Mouse (Mus musculus): Measurements from ENCODE around the gene Zfp2. TPM values are rescaled to one million over a fixed set of nuclear protein-coding genes. Genes with fewer than 3 reads are reported as not detected.

Gene Zfp2
- polyA plus RNA-seq, 1 experiment from 2014 or later, result 6.9 TPM

- H3K27ac ChIP-seq (ENCODE audit: low read length), result no peak overlapping the region
Measured at GRCm38 (mm10) chr11:50886933-50887293, 29.1 kb downstream of the Zfp2 start.

DNA sequence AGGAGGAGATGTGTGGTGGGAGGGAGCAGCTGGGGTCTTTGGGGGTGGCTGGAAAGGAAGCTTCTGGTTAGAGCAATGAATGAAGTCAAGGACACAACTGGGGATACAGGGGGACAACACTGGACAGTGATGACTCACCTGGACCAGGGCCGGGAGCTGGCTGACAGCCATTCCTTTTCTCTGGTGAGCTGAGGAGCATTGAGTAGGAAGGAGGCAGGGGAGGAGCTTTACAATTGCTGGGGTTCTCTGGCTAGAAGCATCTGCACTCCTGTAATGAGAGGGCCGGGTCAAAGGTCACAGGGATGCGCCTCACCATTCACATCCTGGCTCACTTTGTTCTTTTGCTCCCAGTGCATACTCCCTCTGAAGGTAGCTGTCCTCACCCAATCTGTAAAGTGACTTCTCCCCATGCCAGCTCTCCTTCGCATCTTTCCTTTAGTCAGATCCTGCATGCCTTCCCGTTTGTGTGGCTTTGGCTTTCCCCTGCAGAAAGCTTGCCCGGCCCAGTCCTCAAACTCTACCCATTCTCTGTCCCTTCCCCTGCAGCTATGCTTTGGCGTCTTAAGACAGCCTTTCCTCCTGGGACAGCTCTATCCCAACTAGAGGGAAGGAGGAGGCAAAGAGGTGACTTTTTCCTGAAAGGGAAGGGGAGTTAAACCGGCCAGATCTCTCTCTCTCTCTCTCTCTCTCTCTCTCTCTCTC, 29.6 kb downstream of the Zfp2 start:
- H3K27ac ChIP-seq (ENCODE audit: low read length), result no peak overlapping the region
- peaks cover 6% of the 10 kb centered on the region for H3K4me1 ChIP-seq (ENCODE audit: control insufficient read depth, insufficient read depth, low read length)
- peak overlapping the region; percentile 56 for H3K4me3 ChIP-seq (ENCODE audit: low read length)
- peak overlapping the region; percentile 74 for H3K4me2 ChIP-seq (ENCODE audit: low read depth, low read length)
- no peak for ATAC-seq (replicated peaks; ENCODE audit: extremely low read depth, insufficient read depth, low FRiP score)
- peaks cover 2% of the 10 kb centered on the region; the same call in 1 of the 2 replicates for H3K36me3 ChIP-seq (ENCODE audit: control insufficient read depth, insufficient read depth)
- no peaks in the 10 kb centered on the region for H3K27me3 ChIP-seq (ENCODE audit: control insufficient read depth, insufficient read depth, low read length)
- no peaks in the 10 kb centered on the region for H3K9me3 ChIP-seq (replicated peaks; ENCODE audit: control insufficient read depth, low read length)
- WGBS, result 51% methylated on average over 8 of the region's 8 CpGs
- peak overlapping the region; percentile 29 for H3K9ac ChIP-seq (ENCODE audit: low read length)

More at GRCm38 (mm10) chr11:50886933-50887293, 29.1 kb downstream of the Zfp2 start:
- WGBS, result 20% methylated on average over 10 of the region's 10 CpGs
- Histone ChIP-seq H3K27me3 (ENCODE audit: control insufficient read depth, insufficient read depth, low read length) (no peaks in the 10 kb centered on the region; the same call in 1 of the 2 replicates), H3K36me3 (ENCODE audit: control insufficient read depth, insufficient read depth) (peaks cover 2% of the 10 kb centered on the region; the same call in 1 of the 2 replicates), H3K9me3 (replicated peaks; ENCODE audit: control insufficient read depth, low read length) (no peaks in the 10 kb centered on the region), H3K4me3 (ENCODE audit: low read length) (peak overlapping the region; percentile 56), H3K4me2 (ENCODE audit: low read depth, low read length) (peak overlapping the region; percentile 74), H3K4me1 (ENCODE audit: control insufficient read depth, insufficient read depth, low read length) (peaks cover 6% of the 10 kb centered on the region), H3K9ac (ENCODE audit: low read length) (peak overlapping the region; percentile 73)
- ATAC-seq (replicated peaks; ENCODE audit: extremely low read depth, insufficient read depth, low FRiP score), result 0 out of 2 replicates have a peak, but pooled peaks have one; percentile 4

GRCm38 (mm10) chr11:50883756-50884155, 32.2 kb downstream of the Zfp2 start:
- no peaks in the 10 kb centered on the region for H3K9me3 ChIP-seq (replicated peaks; ENCODE audit: control insufficient read depth, low read length)
- H3K9ac ChIP-seq (ENCODE audit: low read length), result no peak overlapping the region
- no peak overlapping the region for H3K4me3 ChIP-seq (ENCODE audit: low read length)
- H3K4me2 ChIP-seq (ENCODE audit: low read depth, low read length), result no peak overlapping the region
- no peaks in the 10 kb centered on the region for H3K27me3 ChIP-seq (ENCODE audit: control insufficient read depth, insufficient read depth, low read length)
- peaks cover 6% of the 10 kb centered on the region for H3K4me1 ChIP-seq (ENCODE audit: control insufficient read depth, insufficient read depth, low read length)
- peaks cover 8% of the 10 kb centered on the region; the same call in 1 of the 2 replicates for H3K36me3 ChIP-seq (ENCODE audit: control insufficient read depth, insufficient read depth)
- WGBS, result 70% methylated on average over 3 of the region's 3 CpGs
- ATAC-seq (replicated peaks; ENCODE audit: extremely low read depth, insufficient read depth, low FRiP score), result no peak
- no peak overlapping the region for H3K27ac ChIP-seq (ENCODE audit: low read length)

- peaks cover 23% of the 10 kb centered on the region for H3K36me3 ChIP-seq (ENCODE audit: control insufficient read depth, insufficient read depth)
- 89% methylated on average over 3 of the region's 3 CpGs for WGBS
- H3K4me3 ChIP-seq (ENCODE audit: low read length), result no peak overlapping the region
- no peak overlapping the region for H3K9ac ChIP-seq (ENCODE audit: low read length)
- H3K27me3 ChIP-seq (ENCODE audit: control insufficient read depth, insufficient read depth, low read length), result no peaks in the 10 kb centered on the region
- H3K4me2 ChIP-seq (ENCODE audit: low read depth, low read length), result no peak overlapping the region
- no peak for ATAC-seq (replicated peaks; ENCODE audit: extremely low read depth, insufficient read depth, low FRiP score)
- H3K27ac ChIP-seq (ENCODE audit: low read length), result no peak overlapping the region
- no peaks in the 10 kb centered on the region for H3K4me1 ChIP-seq (ENCODE audit: control insufficient read depth, insufficient read depth, low read length)
- peaks cover 7% of the 10 kb centered on the region for H3K9me3 ChIP-seq (replicated peaks; ENCODE audit: control insufficient read depth, low read length)
Measured at GRCm38 (mm10) chr11:50878641-50879040, 37.3 kb downstream of the Zfp2 start.

DNA sequence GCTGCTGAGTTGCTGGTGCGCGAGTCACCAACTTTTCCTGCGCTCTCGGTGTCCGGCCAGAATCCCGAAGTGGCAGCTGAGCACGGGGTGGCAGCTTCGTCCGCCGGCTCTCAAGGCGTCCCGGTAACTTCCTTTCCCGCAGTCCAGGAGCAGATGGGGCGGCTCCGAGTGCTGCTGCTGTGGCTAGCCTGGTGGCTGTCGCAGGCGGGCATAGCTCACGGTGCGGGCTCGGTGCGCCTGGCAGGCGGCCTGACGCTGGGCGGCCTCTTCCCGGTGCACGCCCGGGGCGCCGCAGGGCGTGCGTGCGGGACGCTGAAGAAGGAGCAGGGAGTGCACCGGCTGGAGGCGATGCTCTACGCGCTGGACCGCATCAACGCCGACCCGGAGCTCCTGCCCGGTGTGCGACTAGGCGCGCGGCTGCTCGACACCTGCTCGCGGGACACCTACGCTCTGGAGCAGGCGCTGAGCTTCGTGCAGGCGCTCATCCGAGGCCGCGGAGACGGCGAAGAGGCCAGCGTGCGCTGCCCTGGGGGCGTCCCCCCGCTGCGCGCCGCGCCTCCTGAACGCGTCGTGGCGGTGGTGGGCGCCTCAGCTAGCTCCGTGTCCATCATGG, 64.9 kb downstream of the Zfp2 start:
- peak overlapping the region; percentile 38; the same call in 1 of the 2 replicates for H3K9ac ChIP-seq (ENCODE audit: low read length)
- under 1% methylated on average over 69 of the region's 72 CpGs for WGBS
- ATAC-seq (replicated peaks; ENCODE audit: extremely low read depth, insufficient read depth, low FRiP score), result no peak; the same call in 1 of the 2 replicates
- H3K4me2 ChIP-seq (ENCODE audit: low read depth, low read length), result peak overlapping the region; percentile 71
- H3K27ac ChIP-seq (ENCODE audit: low read length), result no peak overlapping the region
- H3K4me3 ChIP-seq (ENCODE audit: low read length), result peak overlapping the region; percentile 55
- H3K36me3 ChIP-seq (ENCODE audit: control insufficient read depth, insufficient read depth), result no peaks in the 10 kb centered on the region
- H3K9me3 ChIP-seq (replicated peaks; ENCODE audit: control insufficient read depth, low read length), result peaks cover 4% of the 10 kb centered on the region; the same call in 1 of the 2 replicates
- peaks cover 52% of the 10 kb centered on the region for H3K27me3 ChIP-seq (ENCODE audit: control insufficient read depth, insufficient read depth, low read length)
- peaks cover 12% of the 10 kb centered on the region for H3K4me1 ChIP-seq (ENCODE audit: control insufficient read depth, insufficient read depth, low read length)

- no peaks in the 10 kb centered on the region for H3K36me3 ChIP-seq (ENCODE audit: control insufficient read depth, insufficient read depth)
- H3K27ac ChIP-seq (ENCODE audit: low read length), result no peak within 1 kb of the TSS
- ATAC-seq (replicated peaks; ENCODE audit: extremely low read depth, insufficient read depth, low FRiP score), result no peak
- H3K4me3 ChIP-seq (ENCODE audit: low read length), result peak within 1 kb of the TSS; percentile 55
- peak within 1 kb of the TSS; percentile 38; the same call in 1 of the 2 replicates for H3K9ac ChIP-seq (ENCODE audit: low read length)
- peak within 1 kb of the TSS; percentile 71 for H3K4me2 ChIP-seq (ENCODE audit: low read depth, low read length)
- peaks cover 12% of the 10 kb centered on the region for H3K4me1 ChIP-seq (ENCODE audit: control insufficient read depth, insufficient read depth, low read length)
- WGBS, result 2% methylated on average over 11 of the region's 11 CpGs
- peaks cover 52% of the 10 kb centered on the region for H3K27me3 ChIP-seq (ENCODE audit: control insufficient read depth, insufficient read depth, low read length)
- H3K9me3 ChIP-seq (replicated peaks; ENCODE audit: control insufficient read depth, low read length), result peaks cover 4% of the 10 kb centered on the region; the same call in 1 of the 2 replicates
Measured at GRCm38 (mm10) chr11:50850177-50850735, 65.7 kb downstream of the Zfp2 start, which contains the start of gene Grm6. TSS of gene Grm6 (plus strand) at chr11:50850685.

GRCm38 (mm10) chr11:50849310-50849709, 66.7 kb downstream of the Zfp2 start:
- H3K9ac ChIP-seq (ENCODE audit: low read length), result no peak overlapping the region
- no peak overlapping the region; the same call in 1 of the 2 replicates for H3K4me3 ChIP-seq (ENCODE audit: low read length)
- peaks cover 4% of the 10 kb centered on the region; the same call in 1 of the 2 replicates for H3K9me3 ChIP-seq (replicated peaks; ENCODE audit: control insufficient read depth, low read length)
- H3K27me3 ChIP-seq (ENCODE audit: control insufficient read depth, insufficient read depth, low read length), result peaks cover 52% of the 10 kb centered on the region
- no peak overlapping the region for H3K27ac ChIP-seq (ENCODE audit: low read length)
- H3K36me3 ChIP-seq (ENCODE audit: control insufficient read depth, insufficient read depth), result no peaks in the 10 kb centered on the region
- peak overlapping the region; percentile 71 for H3K4me2 ChIP-seq (ENCODE audit: low read depth, low read length)
- ATAC-seq (replicated peaks; ENCODE audit: extremely low read depth, insufficient read depth, low FRiP score), result no peak
- 2% methylated on average over 10 of the region's 10 CpGs for WGBS
- peaks cover 12% of the 10 kb centered on the region for H3K4me1 ChIP-seq (ENCODE audit: control insufficient read depth, insufficient read depth, low read length)

Measured in heart, embryonic 16.5 days (tissue).